Mouse (Mus musculus) gastrocnemius, adult 2 months (tissue): ENCODE results near the gene Fes. TPM values are rescaled to one million over a fixed set of nuclear protein-coding genes. Genes with fewer than 3 reads are reported as not detected.
A peak's percentile ranks its signal among the peaks of the same experiment; 100 is the strongest.

Experiments
- DNase-seq: peaks from one replicate; pipeline ENCODE4 v3.0.0; 2022
- H3K27ac ChIP-seq: fragments of 200-600 bp; 2 replicates; pipeline ENCODE4 v1.8.1; 2022; ENCODE audit warnings: mild to moderate bottlenecking
- H3K4me3 ChIP-seq: fragments of 200-600 bp; 2 replicates; pipeline ENCODE4 v1.8.1; 2022; ENCODE audit warnings: mild to moderate bottlenecking, moderate library complexity
- CTCF ChIP-seq: fragments of 200-600 bp; IDR thresholded peaks from 2 replicates; pipeline ENCODE4 v1.8.1; 2022; ENCODE audit warnings: antibody characterized with exemption, mild to moderate bottlenecking, moderate library complexity
- intact Hi-C: fragments of 180-260 bp; cut with DNase I; formaldehyde crosslinking; loops from one replicate; pipeline ENCODE4 v1.15.1; 2025
- total RNA-seq, 2 experiments: library from RNA; stranded (reverse); gene quantifications; 2 replicates each; pipeline ENCODE4 v1.2.3; 2021

Gene Fes
- total RNA-seq, 2 experiments from 2014 or later, result 2.6 to 3.9 TPM

DNA sequence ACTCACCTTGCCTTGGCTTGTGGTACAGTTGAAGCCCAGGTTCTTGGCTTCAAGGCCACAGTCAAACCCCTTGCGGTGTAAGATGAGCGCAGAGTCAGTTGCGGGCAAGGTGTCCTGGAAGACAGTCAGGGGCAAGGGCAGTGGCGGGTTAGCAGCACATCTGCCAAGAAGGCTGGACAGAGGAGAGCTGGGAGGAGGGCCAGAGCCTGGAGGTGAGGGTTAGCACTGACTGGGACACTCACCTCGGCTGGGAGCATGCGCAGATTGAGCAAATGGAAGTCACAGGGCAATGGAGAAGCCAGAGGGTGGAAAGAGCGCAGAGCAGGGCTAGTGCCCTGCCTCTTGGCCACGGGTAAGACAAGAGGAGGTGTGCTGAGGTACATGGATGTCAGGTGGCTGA, 34.8 kb downstream of the Fes start:
- H3K4me3 ChIP-seq, result no peak overlapping the region
- TF ChIP-seq CTCF, result 0 out of 2 replicates have a peak, but pooled peaks have one; percentile 0
- peak overlapping the region; percentile 90 for H3K27ac ChIP-seq
- intact Hi-C loops, result no loop called here
- DNase-seq, result peak; percentile 88

- intact Hi-C loops, result no loop called here
- Histone ChIP-seq H3K4me3 (no peak overlapping the region), H3K27ac (no peak overlapping the region)
- DNase-seq, result no peak
- TF ChIP-seq CTCF, result no peak
Observed at GRCm38 (mm10) chr7:80350808-80351207, 36.9 kb downstream of the Fes start.

GRCm38 (mm10) chr7:80347670-80348586, 39.8 kb downstream of the Fes start:
- intact Hi-C loops, result no loop called here
- Histone ChIP-seq H3K4me3 (no peak overlapping the region), H3K27ac (peak overlapping the region; percentile 38; the same call in 1 of the 2 replicates)
- DNase-seq, result no peak
- TF ChIP-seq CTCF, result no peak

DNA sequence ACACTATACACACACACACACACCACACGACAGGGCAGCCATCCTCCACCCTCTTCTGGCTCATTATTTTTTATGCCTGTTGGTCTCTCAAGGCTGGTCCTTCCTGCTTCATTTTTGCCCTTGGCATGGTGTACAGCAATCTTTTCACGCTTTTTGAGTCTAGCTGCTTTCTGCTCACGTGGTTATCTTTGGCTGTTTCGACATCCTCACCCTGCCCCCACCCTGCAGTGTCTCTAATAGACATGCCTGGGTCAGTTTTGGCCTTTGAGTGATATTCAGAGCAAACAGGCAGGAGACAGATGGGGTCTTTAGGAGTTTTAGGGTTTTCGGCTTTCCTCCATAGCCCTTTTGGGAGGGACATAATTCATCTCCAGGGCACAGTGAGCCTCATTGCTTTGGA, 40.9 kb downstream of the Fes start:
- TF ChIP-seq CTCF, result no peak
- DNase-seq, result no peak
- peak overlapping the region; percentile 68 for H3K27ac ChIP-seq
- intact Hi-C loops, result no loop called here
- H3K4me3 ChIP-seq, result peak overlapping the region; percentile 13; the same call in 1 of the 2 replicates

DNA sequence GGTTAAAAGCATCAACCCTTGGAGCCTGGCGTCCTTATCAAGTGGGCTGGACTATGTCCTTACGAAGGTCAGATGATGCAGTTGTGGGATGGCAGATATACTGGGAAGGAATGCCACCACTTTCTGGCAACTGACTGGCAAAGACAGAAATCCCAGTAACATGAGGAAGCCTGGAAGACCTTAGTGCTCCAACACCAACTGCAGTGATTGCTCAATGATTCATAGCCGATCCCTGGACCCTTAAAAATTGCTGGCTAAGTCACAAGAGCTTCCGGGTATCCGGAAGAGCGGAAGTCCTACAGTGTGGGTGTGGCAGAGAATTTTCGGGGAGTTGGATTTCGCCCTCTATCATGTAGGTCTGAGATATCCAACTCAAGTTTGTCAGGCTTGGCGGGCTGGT, 41.6 kb downstream of the Fes start:
- H3K27ac ChIP-seq, result peak overlapping the region; percentile 68
- peak overlapping the region; percentile 13; the same call in 1 of the 2 replicates for H3K4me3 ChIP-seq
- intact Hi-C loops, result no loop called here
- no peak for TF ChIP-seq CTCF
- no peak for DNase-seq

- intact Hi-C loops, result loop anchor here (1.0 kb wide), 1 partner anchor 27 kb away; no protein-coding TSS in a partner anchor
- no peak for DNase-seq
- Histone ChIP-seq H3K27ac (peak overlapping the region; percentile 94), H3K4me3 (peak overlapping the region; percentile 77)
- TF ChIP-seq CTCF, result no peak
Observed at GRCm38 (mm10) chr7:80343270-80344018, 44.3 kb downstream of the Fes start.

- Histone ChIP-seq H3K4me3 (peak within 1 kb of the TSS; percentile 77), H3K27ac (peak within 1 kb of the TSS; percentile 94)
- intact Hi-C loops, result loop anchor here (1.0 kb wide), 1 partner anchor 27 kb away; no protein-coding TSS in a partner anchor
- peak; percentile 95 for DNase-seq
- TF ChIP-seq CTCF, result peak; percentile 89
Observed at GRCm38 (mm10) chr7:80342858-80343257, 44.9 kb downstream of the Fes start, which contains the start of gene Hddc3. TSS of gene Hddc3 (plus strand) at chr7:80343104.

- no peak for DNase-seq
- Histone ChIP-seq H3K4me3 (no peak overlapping the region), H3K27ac (no peak overlapping the region)
- intact Hi-C loops, result no loop called here
- TF ChIP-seq CTCF, result no peak
Observed at GRCm38 (mm10) chr7:80341793-80342192, 46.0 kb downstream of the Fes start.

DNA sequence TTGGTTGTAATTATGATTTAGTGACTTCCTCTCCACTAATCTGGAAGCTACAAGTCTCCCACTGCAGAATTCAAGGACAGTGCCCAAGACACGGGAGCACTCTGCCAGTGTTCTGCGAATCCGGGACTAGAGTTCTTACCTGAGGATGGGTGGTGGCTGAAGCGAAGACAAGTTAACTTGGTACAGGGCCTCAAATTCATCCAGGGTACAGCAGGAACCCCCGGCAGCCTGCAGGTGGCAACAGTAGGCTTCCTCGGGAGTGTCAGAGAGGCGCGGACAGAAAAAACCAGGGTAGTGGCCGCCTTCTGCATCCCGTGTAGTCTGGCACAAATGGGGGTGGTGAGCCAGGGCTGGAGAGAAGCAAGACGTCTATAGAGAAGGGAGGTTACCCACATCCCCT, 47.0 kb downstream of the Fes start, which contains the start of gene Unc45a:
Gene Unc45a, minus strand, starts transcription at position 213 of the 400 bp plus-strand sequence.
- TF ChIP-seq CTCF, result peak; percentile 74
- peak; percentile 80 for DNase-seq
- intact Hi-C loops, result no loop called here

GRCm38 (mm10) chr7:80339793-80340628, 47.7 kb downstream of the Fes start:
- H3K27ac ChIP-seq, result peak overlapping the region; percentile 95
- peak; percentile 98 for DNase-seq
- H3K4me3 ChIP-seq, result peak overlapping the region; percentile 86
- peak; percentile 93 for TF ChIP-seq CTCF
- intact Hi-C loops, result no loop called here

More for the DNA sequence above, 47.0 kb downstream of the Fes start, which contains the start of gene Unc45a:
- H3K4me3 ChIP-seq, result peak within 1 kb of the TSS; percentile 86
- peak within 1 kb of the TSS; percentile 95 for H3K27ac ChIP-seq

GRCm38 (mm10) chr7:80339371-80339770, 48.4 kb downstream of the Fes start:
- H3K4me3 ChIP-seq, result peak overlapping the region; percentile 86
- intact Hi-C loops, result no loop called here
- peak; percentile 68 for DNase-seq
- peak overlapping the region; percentile 95 for H3K27ac ChIP-seq
- TF ChIP-seq CTCF, result no peak

DNA sequence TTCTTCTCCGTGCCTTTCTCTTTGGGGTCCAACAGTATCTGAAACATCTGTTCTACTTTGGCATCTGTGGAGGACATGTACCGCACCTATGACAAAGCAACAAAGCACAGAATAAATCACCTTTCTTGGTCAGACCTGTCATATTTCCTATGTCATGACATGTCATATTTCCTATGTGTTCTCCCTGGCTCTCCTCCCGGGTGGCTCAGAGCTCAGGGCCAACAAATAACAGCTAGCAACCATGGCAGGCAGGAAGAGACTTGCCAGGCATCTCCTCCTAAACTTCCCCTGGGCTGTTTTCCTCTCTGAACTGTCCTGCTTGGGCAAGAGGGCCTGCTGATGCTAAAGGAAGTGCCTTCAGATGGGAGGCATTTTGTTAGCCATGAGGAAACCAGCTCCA, 50.8 kb downstream of the Fes start:
- intact Hi-C loops, result no loop called here
- no peak for DNase-seq
- Histone ChIP-seq H3K27ac (no peak overlapping the region), H3K4me3 (no peak overlapping the region)
- no peak for TF ChIP-seq CTCF
